Mouse (Mus musculus) stomach, embryonic 14.5 days (tissue): ENCODE results near the gene Pcyox1. TPM values are rescaled to one million over a fixed set of nuclear protein-coding genes. Genes with fewer than 3 reads are reported as not detected.
A peak's percentile ranks its signal among the peaks of the same experiment; 100 is the strongest.

Experiments used
- ATAC-seq: fragments of 200-750 bp; cut with Nextera tagmentation; 2 replicates; pipeline ENCODE4 v1.8.0; 2017; ENCODE audit warnings: low read depth, moderate TSS enrichment; ENCODE audit not compliant: insufficient number of reproducible peaks, insufficient read depth, low FRiP score
- H3K27ac ChIP-seq: fragments of 300-500 bp; sonication (generic); 2 replicates; pipeline ENCODE4 v1.5.1; 2014; ENCODE audit warnings: mild to moderate bottlenecking, low read length, moderate library complexity, mixed read lengths
- H3K27me3 ChIP-seq: fragments of 300-500 bp; sonication (generic); 2 replicates; pipeline ENCODE4 v1.6.1; 2014; ENCODE audit warnings: low read length, control low read depth, mixed read lengths; ENCODE audit not compliant: control insufficient read depth, insufficient read depth
- H3K36me3 ChIP-seq: fragments of 300-500 bp; sonication (generic); 2 replicates; pipeline ENCODE4 v1.6.1; 2014; ENCODE audit warnings: mild to moderate bottlenecking, control low read depth, low read length, moderate library complexity, mixed read lengths; ENCODE audit not compliant: control insufficient read depth, insufficient read depth
- H3K4me1 ChIP-seq: fragments of 300-500 bp; sonication (generic); 2 replicates; pipeline ENCODE4 v1.6.1; 2014; ENCODE audit warnings: low read length, control low read depth, mixed read lengths; ENCODE audit not compliant: control insufficient read depth, insufficient read depth
- H3K4me2 ChIP-seq: fragments of 300-500 bp; sonication (generic); replicated peaks from 2 replicates; pipeline ENCODE4 v1.6.1; 2014; ENCODE audit warnings: low read depth, low read length, control low read depth
- H3K4me3 ChIP-seq: fragments of 300-500 bp; sonication (generic); 2 replicates; pipeline ENCODE4 v1.5.1; 2014; ENCODE audit warnings: low read depth, low read length, control low read depth
- H3K9ac ChIP-seq: fragments of 300-500 bp; sonication (generic); replicated peaks from 2 replicates; pipeline ENCODE4 v1.6.1; 2014; ENCODE audit warnings: low read depth, mild to moderate bottlenecking, control low read depth, low read length, moderate library complexity, mixed read lengths
- H3K9me3 ChIP-seq: fragments of 300-500 bp; sonication (generic); 2 replicates; pipeline ENCODE4 v1.6.1; 2016; ENCODE audit warnings: low read depth, low read length, control low read depth; ENCODE audit not compliant: control insufficient read depth
- WGBS: fragments of 180-500 bp; shearing (Covaris S2); extraction: QIAGEN DNeasy Blood & Tissue Kit; methylation state at CpG from one replicate; pipeline ENCODE4 v1.1.7; 2014; 5-methylcytosine and 5-hydroxymethylcytosine counted together
- polyA plus RNA-seq: library from polyadenylated mRNA; unstranded; fragments of >200 nt; fragmentation: Nextera tagmentation; extraction: Ambion mirVana; gene quantifications from 2 replicates; pipeline ENCODE4 v1.2.1, GENCODE M21; 2014

Gene Pcyox1
- polyA plus RNA-seq, 1 experiment from 2014 or later, result 102 TPM

- Histone ChIP-seq H3K4me2 (no peak overlapping the region), H3K9ac (no peak overlapping the region), H3K4me3 (no peak overlapping the region), H3K27me3 (no peaks in the 10 kb centered on the region), H3K36me3 (no peaks in the 10 kb centered on the region), H3K9me3 (no peaks in the 10 kb centered on the region), H3K27ac (no peak overlapping the region), H3K4me1 (peaks cover 14% of the 10 kb centered on the region)
- no peak for ATAC-seq
- WGBS, result 90% methylated on average over 5 of the region's 5 CpGs
Measured at GRCm38 (mm10) chr6:86368479-86368878, 28.5 kb downstream of the Pcyox1 start.

DNA sequence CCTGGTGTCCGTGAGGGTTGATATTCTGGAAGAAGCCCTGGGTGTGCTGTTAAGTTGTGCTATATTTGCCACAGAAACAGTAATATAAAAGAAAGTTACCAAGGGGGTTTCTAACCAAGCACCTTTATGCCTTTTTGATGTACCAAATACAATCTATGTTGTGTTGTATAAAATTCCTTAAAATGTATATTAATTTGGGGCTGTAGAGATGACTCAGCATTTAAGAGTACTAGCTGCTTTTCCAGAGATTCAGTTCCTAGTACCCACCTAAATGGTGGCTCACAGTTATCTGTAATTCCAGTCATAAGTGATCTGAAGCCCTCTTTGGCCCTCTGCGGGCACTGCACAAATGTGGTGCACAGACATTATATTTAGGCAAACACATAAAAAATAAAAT is 30.1 kb downstream of the Pcyox1 start:
- Histone ChIP-seq H3K4me3 (peak overlapping the region; percentile 74; the same call in 1 of the 2 replicates), H3K9ac (no peak overlapping the region), H3K9me3 (no peaks in the 10 kb centered on the region), H3K27me3 (no peaks in the 10 kb centered on the region), H3K27ac (no peak overlapping the region), H3K4me1 (peaks cover 6% of the 10 kb centered on the region), H3K4me2 (peak overlapping the region; percentile 94), H3K36me3 (no peaks in the 10 kb centered on the region)
- ATAC-seq, result no peak
- 76% methylated on average over 2 of the region's 2 CpGs for WGBS

DNA sequence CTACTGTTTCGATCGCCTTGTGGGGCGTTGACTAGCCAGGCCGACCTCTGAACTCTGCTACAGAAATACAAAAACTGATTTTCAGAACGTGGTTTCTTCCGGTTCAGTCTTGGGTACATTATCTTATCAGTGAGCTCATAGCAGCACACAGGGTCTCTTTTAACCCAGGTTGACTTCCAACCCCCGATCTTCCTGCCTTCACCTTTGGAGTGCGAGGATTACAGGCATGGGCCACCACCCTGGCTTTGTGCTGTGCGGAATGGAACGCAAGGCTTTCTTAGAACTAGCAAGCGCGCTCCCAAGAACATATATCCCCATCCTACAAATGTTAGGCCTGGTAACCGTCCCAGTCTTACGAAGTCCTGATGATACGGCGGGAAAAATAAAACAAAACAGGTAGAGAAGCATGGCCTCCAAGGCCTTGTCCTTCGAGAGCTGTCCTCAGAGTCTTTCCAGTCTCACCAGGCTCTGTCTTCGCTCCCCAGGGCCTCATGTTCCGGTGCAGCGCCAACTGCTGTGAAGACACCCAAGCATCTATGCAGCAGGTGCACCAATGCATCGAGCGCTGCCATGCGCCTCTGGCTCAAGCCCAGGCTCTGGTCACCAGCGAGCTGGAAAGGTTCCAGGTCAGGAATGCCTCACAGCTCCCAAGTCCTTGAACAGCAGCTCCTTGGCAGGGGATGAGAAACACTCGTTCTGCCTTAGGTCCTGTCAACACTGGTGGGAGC is 30.7 kb downstream of the Pcyox1 start:
- H3K36me3 ChIP-seq, result no peaks in the 10 kb centered on the region
- no peaks in the 10 kb centered on the region for H3K27me3 ChIP-seq
- H3K9ac ChIP-seq, result peak overlapping the region; percentile 73
- WGBS, result 39% methylated on average over 25 of the region's 25 CpGs
- peak overlapping the region; percentile 94 for H3K4me2 ChIP-seq
- H3K4me3 ChIP-seq, result peak overlapping the region; percentile 74
- H3K9me3 ChIP-seq, result no peaks in the 10 kb centered on the region
- peaks cover 6% of the 10 kb centered on the region for H3K4me1 ChIP-seq
- peak overlapping the region; percentile 81 for H3K27ac ChIP-seq
- no peak; the same call in 1 of the 2 replicates for ATAC-seq

DNA sequence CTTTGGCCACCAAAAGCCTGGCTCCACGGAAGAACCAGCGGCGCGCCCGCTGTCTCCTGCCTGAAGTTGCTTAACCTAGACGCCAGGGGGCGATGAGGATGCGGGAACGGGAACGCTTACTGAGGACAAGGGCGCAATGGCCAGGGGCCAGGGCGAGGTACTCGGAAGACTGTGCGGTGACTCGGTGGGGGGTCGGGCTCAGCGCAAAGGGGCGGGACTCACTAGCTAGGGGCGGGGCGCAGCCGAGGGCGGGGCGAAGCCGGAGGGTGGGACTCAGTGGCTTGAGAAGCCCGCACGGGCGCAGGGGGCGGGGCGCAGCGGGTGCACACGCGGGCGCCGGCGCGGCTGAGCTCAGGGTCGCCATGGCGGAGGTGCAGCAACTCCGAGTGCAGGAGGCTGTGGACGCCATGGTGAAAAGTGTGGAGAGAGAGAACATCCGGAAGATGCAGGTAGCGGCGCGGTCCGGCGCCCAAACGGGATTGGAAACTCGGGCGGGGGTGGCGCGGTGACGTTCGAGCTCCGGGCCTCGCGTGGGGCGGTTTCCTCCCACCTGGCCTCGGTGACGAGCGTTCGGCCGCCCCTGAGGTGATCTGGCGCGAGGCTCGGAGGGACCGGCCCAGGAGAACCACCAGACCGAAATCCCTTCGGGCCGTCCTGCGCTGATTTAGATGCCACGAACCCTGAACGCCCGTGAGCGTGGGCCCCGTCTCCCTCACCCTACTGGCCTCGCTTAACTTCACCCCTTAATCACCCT is 31.4 kb downstream of the Pcyox1 start, which contains the start of gene Fam136a:
Gene Fam136a, plus strand, starts transcription at position 276 of the 754 bp plus-strand sequence.
- peak within 1 kb of the TSS; percentile 94 for H3K4me2 ChIP-seq
- peak; percentile 95 for ATAC-seq
- no peaks in the 10 kb centered on the region for H3K27me3 ChIP-seq
- peak within 1 kb of the TSS; percentile 81 for H3K27ac ChIP-seq
- H3K9me3 ChIP-seq, result no peaks in the 10 kb centered on the region
- H3K36me3 ChIP-seq, result no peaks in the 10 kb centered on the region
- H3K9ac ChIP-seq, result peak within 1 kb of the TSS; percentile 73
- under 1% methylated on average over 74 of the region's 76 CpGs for WGBS
- peaks cover 3% of the 10 kb centered on the region for H3K4me1 ChIP-seq
- H3K4me3 ChIP-seq, result peak within 1 kb of the TSS; percentile 74

GRCm38 (mm10) chr6:86364442-86365141 is 32.4 kb downstream of the Pcyox1 start:
- Histone ChIP-seq H3K4me1 (no peaks in the 10 kb centered on the region), H3K9me3 (no peaks in the 10 kb centered on the region), H3K27me3 (no peaks in the 10 kb centered on the region), H3K36me3 (no peaks in the 10 kb centered on the region), H3K9ac (peak overlapping the region; percentile 73), H3K4me3 (peak overlapping the region; percentile 74), H3K4me2 (peak overlapping the region; percentile 94), H3K27ac (no peak overlapping the region)
- peak; percentile 12; the same call in 1 of the 2 replicates for ATAC-seq
- 3% methylated on average over 17 of the region's 17 CpGs for WGBS

DNA sequence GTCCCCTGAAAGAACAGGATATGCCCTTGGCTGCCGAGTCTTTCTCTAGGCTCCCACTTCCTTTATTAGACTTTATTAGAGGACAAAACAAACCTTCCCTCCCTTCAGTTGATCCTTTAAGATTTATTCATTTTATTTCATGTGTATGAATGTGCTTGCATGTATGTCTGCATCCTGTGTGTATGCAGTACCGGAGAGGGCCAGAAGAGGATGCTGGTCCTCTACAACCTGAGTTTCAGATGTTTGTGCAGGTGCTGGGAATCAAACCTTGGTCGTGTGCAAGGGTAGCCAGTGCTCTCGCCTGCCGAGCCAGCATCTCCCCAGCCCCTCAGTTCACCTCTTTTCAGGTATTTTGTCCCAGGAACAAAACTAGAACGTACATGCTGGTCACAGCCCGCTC is 35.6 kb downstream of the Pcyox1 start:
- Histone ChIP-seq H3K4me1 (no peaks in the 10 kb centered on the region), H3K27ac (no peak overlapping the region), H3K4me2 (no peak overlapping the region), H3K27me3 (no peaks in the 10 kb centered on the region), H3K4me3 (no peak overlapping the region), H3K36me3 (no peaks in the 10 kb centered on the region), H3K9me3 (no peaks in the 10 kb centered on the region), H3K9ac (no peak overlapping the region)
- WGBS, result 87% methylated on average over 7 of the region's 7 CpGs
- ATAC-seq, result no peak

- Histone ChIP-seq H3K4me2 (no peak overlapping the region), H3K9me3 (no peaks in the 10 kb centered on the region), H3K4me1 (no peaks in the 10 kb centered on the region), H3K27ac (no peak overlapping the region), H3K4me3 (no peak overlapping the region), H3K36me3 (no peaks in the 10 kb centered on the region), H3K9ac (no peak overlapping the region), H3K27me3 (no peaks in the 10 kb centered on the region)
- ATAC-seq, result no peak
- WGBS, result 58% methylated on average over 7 of the region's 7 CpGs
Measured at GRCm38 (mm10) chr6:86360691-86361090, 36.3 kb downstream of the Pcyox1 start.

GRCm38 (mm10) chr6:86356956-86357355 is 40.0 kb downstream of the Pcyox1 start:
- Histone ChIP-seq H3K36me3 (no peaks in the 10 kb centered on the region), H3K27ac (no peak overlapping the region), H3K4me2 (no peak overlapping the region), H3K27me3 (no peaks in the 10 kb centered on the region), H3K9me3 (no peaks in the 10 kb centered on the region), H3K4me1 (no peaks in the 10 kb centered on the region), H3K9ac (no peak overlapping the region), H3K4me3 (no peak overlapping the region)
- 69% methylated on average over 9 of the region's 9 CpGs for WGBS
- ATAC-seq, result no peak
